Mouse (Mus musculus): ENCODE data around the gene Cfap58. TPM values are rescaled to one million over a fixed set of nuclear protein-coding genes. Genes with fewer than 3 reads are reported as not detected.

Gene Cfap58
- total RNA-seq (2021) = under 1 TPM; 0.36 to 0.77 TPM

- intact Hi-C loops (cut with DNase I) = no loop called here
- DNase-seq = peak; percentile 83
Measured at GRCm38 (mm10) chr19:47937443-47938406, at the start of gene Cfap58. Gene Cfap58 (plus strand): TSS chr19:47937675.

- intact Hi-C loops (cut with DNase I) = no loop called here
Measured at GRCm38 (mm10) chr19:47888037-47888436, 49.4 kb upstream of the Cfap58 start.

GRCm38 (mm10) chr19:47890489-47891130, 46.9 kb upstream of the Cfap58 start:
- DNase-seq = no peak
- intact Hi-C loops (cut with DNase I) = no loop called here

More at GRCm38 (mm10) chr19:47888037-47888436, 49.4 kb upstream of the Cfap58 start:
- no peak for DNase-seq

GRCm38 (mm10) chr19:47891562-47892312, 45.7 kb upstream of the Cfap58 start:
- intact Hi-C loops (cut with DNase I) = no loop called here
- DNase-seq = no peak

GRCm38 (mm10) chr19:47893092-47893491, 44.4 kb upstream of the Cfap58 start:
- intact Hi-C loops (cut with DNase I) = no loop called here
- DNase-seq = no peak

- intact Hi-C loops (cut with DNase I) = no loop called here
- no peak for DNase-seq
Measured at GRCm38 (mm10) chr19:47898472-47899079, 38.9 kb upstream of the Cfap58 start.

- DNase-seq = no peak
- intact Hi-C loops (cut with DNase I) = no loop called here
Measured at GRCm38 (mm10) chr19:47900012-47900411, 37.5 kb upstream of the Cfap58 start.

- intact Hi-C loops (cut with DNase I) = no loop called here
- DNase-seq = no peak
Measured at GRCm38 (mm10) chr19:47900558-47900957, 36.9 kb upstream of the Cfap58 start.

- no peak for DNase-seq
- intact Hi-C loops (cut with DNase I) = no loop called here
Measured at GRCm38 (mm10) chr19:47902316-47903201, 34.9 kb upstream of the Cfap58 start.

GRCm38 (mm10) chr19:47903679-47904078, 33.8 kb upstream of the Cfap58 start:
- DNase-seq = no peak
- intact Hi-C loops (cut with DNase I) = no loop called here

GRCm38 (mm10) chr19:47905081-47905480, 32.4 kb upstream of the Cfap58 start:
- no peak for DNase-seq
- intact Hi-C loops (cut with DNase I) = no loop called here

- DNase-seq = no peak
- intact Hi-C loops (cut with DNase I) = no loop called here
Measured at GRCm38 (mm10) chr19:47905603-47906002, 31.9 kb upstream of the Cfap58 start.

GRCm38 (mm10) chr19:47907596-47907995, 29.9 kb upstream of the Cfap58 start:
- DNase-seq = no peak
- intact Hi-C loops (cut with DNase I) = no loop called here

- intact Hi-C loops (cut with DNase I) = no loop called here
- DNase-seq = no peak
Measured at GRCm38 (mm10) chr19:47908961-47909371, 28.5 kb upstream of the Cfap58 start.

- no peak for DNase-seq
- intact Hi-C loops (cut with DNase I) = no loop called here
Measured at GRCm38 (mm10) chr19:47909387-47910116, 27.9 kb upstream of the Cfap58 start.

GRCm38 (mm10) chr19:47910117-47910618, 27.3 kb upstream of the Cfap58 start:
- no peak for DNase-seq
- intact Hi-C loops (cut with DNase I) = no loop called here

GRCm38 (mm10) chr19:47910751-47911150, 26.7 kb upstream of the Cfap58 start:
- DNase-seq = no peak
- intact Hi-C loops (cut with DNase I) = no loop called here

- DNase-seq = no peak
- intact Hi-C loops (cut with DNase I) = no loop called here
Measured at GRCm38 (mm10) chr19:47913344-47913743, 24.1 kb upstream of the Cfap58 start.

- intact Hi-C loops (cut with DNase I) = no loop called here
- DNase-seq = no peak
Measured at GRCm38 (mm10) chr19:47914191-47914590, 23.3 kb upstream of the Cfap58 start.

All from left cerebral cortex, postnatal 4 days (tissue).